Mouse (Mus musculus): ENCODE results near the gene Il1rl1.

DNA sequence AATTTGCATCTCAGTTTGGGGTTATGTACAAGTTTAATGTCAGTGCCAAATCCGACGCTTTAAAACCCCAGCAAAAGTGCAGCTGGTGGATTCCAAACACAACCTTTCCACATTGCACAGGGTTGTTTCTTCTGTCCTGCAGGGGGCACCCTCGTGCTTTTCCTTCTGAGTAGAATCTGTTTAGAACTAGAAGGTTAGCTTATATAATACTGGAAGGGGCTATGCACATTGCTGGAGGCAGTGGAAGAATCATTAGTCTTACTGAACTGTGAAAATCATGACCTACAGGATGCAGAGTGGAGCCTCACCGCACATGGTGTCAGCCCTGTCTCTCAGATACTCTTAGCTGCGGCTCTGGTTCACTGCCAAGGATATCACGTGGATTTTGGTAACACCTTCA is 49.3 kb upstream of the Il1rl1 start:
- TF ChIP-seq CTCF (IDR thresholded peaks at IDR 0.05; ENCODE audit: insufficient read depth, low read depth, low read length) (no peak), POLR2A (IDR thresholded peaks at IDR 0.05; ENCODE audit: insufficient read depth, low read depth, low read length) (no peak)
